Mouse (Mus musculus) ovary, adult 18-20 months (tissue): ENCODE measurements at regions not wholly inside any gene's neighbourhood (a gene's known extent, or its start where the extent isn't known, plus 50 kb on each side); places are given as distances from the start of the nearest gene placed in this dataset.

Experiments used
- DNase-seq: peaks from one replicate; pipeline ENCODE4 v3.0.0; 2022; ENCODE audit warnings: low spot score, mixed read lengths

DNA sequence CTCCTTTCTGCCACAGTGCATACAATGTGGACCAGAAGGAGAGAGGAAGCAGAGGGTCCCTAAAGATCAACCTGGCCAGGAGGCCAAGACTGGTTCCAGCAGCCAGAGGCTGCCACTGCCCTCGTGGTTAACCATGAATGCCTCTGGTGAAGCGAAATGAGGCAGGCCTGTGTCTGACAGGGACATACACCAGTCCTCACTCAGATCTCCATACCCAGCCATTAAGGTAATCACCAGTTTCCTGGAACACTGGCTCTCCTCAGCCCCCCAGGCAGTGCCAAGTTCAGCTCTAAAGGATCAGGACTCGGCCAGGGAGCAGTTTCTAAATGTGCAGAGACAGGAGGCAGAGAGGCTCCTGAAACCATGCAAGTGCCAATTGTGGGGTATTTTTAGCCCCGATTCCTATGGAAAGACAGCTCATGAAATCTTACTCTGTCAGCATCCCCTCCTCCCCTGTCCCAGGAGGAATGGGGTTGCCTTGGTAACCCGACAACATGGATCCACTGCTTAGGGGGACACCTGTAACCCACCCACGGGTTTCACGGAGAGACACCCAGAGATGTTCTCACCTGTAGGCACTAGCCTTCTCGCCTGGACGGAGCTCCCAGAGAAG, 103.6 kb downstream of the Ier5 start:
- DNase-seq, result no peak

DNA sequence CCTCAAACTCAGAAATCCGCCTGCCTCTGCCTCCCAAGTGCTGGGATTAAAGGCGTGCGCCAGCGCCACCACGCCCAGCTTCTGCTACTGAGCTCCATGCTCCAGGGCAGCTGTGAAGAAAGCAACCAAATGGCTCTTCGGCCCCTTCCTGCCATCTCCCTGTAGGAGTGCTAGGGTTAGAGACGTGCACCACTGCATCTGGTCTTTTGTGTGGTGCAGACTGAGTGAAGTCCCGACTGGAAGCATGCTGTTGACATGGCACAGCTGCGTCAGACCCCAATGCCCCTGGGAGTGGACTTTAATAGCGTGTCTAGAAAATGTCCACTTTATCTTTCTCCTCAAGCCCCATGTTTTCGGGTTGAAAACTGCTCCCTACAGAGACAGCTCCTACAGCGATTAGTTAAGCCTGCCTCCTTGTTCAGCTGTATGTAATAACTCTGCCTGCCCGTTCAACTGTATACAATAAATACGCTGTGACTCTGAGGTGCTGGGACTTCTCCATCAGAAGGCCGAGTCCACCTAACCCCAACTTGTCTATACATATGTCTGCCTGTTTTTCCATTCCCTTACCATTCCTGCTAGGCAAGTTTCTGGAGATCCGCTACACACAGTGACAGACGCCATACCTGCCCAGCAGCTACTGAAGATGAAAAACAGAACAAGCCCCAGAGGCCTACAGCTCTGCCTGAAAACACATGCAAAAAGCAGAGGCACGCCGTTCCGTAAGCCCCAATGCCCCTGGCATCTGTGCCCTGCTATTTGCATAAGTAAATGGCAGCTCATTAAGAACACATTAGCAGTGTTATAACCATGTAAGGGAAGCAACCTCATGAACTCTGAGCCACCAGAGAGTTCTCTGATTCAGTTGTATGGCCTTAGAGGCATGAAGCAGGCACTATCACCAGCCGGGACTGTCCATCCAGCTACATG, 105.2 kb downstream of the Ier5 start:
- DNase-seq, result no peak

DNA sequence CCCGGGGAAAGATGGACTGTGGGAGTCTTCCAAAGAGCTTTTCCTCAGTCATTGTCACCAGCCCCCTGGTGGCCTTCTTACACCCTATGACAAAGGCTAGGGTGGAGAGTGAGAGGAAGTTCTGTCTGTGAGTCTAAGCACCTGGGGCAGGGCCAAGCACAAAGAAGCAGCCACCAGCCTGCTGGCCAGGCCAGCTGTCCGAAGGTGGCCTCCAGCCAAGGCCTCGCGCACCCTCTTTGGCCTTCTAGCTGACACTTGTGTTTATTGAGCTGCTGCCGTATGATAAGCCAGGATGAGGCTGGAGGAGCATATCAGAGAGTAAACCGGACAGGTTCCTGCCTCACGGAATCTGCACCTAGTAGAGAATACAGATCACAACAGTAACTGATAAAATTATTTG, 99.0 kb upstream of the Cacna1e start:
- peak; percentile 63 for DNase-seq

DNA sequence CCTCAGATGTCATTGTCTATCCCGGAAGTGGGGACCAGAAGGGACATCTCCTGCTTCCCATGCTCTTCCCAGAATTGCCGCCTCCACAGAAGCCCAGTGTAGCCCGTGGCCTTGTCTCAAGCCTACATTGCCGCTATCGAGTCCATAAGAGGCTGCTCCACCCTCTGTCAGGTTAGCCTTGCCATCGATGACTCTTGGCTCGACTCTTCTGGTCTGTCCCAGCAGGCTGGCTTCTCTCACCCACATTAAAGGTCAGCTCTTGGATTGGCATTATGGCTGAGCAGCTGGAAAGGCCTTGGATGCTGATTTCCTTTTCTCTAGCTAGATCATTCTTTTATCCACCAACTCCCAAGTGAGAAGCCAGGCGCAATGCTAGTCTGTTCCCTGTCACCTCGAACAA, 98.5 kb upstream of the Cacna1e start:
- DNase-seq, result no peak

DNA sequence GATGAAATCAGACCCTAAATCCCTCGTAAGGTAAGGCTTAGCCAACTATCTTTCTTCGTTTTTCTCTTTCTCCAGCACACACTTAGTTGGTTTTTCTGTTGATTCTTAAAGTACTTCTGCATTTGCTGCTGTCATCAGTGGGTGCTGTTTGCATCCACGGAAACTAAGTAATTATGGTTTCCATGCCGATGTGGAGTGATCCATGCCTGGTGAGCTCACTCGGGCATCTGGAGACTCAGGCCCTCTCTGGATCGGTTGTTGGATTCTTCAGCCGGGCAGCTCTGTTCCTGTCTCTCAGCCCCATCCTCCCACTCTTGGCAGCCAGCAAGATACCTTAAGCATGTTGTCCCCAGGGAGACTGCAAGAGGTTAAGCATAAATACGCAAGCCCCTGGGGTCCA, 97.4 kb upstream of the Cacna1e start:
- no peak for DNase-seq

DNA sequence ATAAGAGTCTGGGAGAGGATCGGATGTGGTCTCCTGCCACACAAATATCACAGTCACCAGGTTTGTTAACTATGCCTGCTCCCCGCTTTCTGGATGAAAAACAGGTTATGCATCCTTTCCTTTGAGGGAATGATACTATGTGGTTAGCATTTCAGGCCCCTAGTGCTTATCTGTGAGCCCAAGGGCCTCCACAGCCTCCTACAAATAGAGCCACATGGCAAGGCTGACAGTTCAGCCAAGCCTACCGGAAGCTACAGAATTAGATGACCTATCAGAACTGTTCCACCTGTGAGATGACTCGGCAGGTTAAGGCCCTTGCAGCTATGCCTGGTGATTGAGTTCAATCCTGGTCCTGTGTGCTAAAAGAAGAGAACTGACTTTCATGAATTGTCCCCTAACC, 91.4 kb upstream of the Cacna1e start:
- DNase-seq, result no peak

DNA sequence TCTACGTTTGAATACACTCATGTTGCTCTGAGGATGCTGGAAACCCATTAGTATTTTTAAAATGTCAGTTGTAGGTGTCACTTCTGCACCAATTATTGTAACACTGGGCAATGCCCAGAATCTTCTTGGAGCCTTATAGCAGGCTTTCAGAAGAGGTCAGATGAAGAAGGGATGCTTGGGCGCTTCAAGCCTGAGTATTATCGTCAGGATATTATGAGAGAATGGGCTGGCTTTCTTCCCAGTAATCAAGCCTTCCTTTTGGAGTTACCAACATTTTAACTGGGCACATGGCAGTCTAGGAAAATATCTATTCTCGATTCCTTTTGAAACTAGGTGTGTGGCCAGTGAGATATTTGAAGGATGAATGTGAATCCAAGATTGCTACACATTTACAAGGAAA, 77.0 kb upstream of the Cacna1e start:
- DNase-seq, result no peak

DNA sequence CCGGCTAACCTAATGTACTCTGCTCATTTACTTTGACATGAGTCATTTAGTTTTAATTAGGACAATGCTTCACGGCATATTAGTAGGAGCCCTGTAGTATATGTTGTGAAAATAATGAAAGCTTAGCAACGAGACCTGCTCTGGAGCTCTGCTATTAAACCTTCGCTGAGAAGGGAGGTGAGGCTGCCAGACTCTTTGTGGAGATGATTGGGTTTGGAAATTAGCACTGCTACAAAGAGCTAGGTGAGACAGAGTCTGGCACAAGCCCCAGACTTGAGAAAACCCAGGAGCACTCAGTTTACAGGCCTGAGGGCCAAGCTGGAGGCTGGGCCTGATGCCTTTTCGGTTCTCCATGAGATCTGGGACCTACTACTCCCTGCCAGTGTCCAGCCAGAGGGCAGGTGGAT, 72.3 kb upstream of the Cacna1e start:
- DNase-seq, result no peak

DNA sequence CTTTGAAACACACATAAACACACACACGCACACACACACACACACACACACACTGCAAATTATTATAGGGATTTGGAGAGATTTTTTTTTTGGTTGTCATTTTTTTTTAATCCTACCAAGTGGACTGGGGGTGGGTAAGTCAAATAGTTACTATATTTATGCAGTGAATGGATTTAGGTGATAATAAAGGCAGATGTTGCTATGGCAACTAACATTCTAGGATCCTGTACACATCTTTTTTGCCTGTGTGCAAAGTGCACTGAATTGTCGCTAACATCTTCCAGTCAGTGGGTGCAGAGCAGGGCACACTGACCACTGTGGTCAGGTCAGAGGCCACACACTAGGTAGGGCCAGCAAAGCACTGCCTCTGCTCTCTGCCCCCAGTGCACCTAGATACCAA, 68.4 kb upstream of the Cacna1e start:
- DNase-seq, result no peak
